Mouse (Mus musculus): ENCODE results near the gene Hs3st1.

DNA sequence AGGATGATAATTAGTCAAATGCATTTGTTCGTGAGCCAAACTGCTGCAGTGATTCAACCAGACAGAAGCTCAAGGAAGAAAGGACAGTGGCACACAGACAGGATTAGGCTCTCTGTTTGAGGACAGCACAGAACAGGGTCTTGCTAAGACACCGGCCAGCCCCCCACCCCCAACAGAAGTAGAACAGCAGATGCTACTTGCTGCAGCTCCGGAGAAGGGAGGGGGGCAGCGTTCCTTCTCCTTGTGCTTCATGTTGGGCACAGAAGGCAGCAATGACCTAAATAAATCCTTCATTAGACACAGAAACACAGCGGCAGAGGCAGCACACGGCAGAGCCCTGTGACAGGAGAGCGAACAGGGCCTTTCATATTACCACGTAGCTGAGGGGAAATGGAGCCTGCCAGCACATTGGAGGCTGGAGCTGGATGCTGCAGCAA lies 130.2 kb downstream of the Hs3st1 start:
- TF ChIP-seq CTCF (IDR thresholded peaks at IDR 0.05; ENCODE audit: borderline replicate concordance, insufficient read depth, low read depth, low read length) (no peak), POLR2A (IDR thresholded peaks at IDR 0.05; ENCODE audit: borderline replicate concordance, insufficient read depth, low read length) (no peak)

Data from cerebellum, adult 2 months (tissue).